Mouse (Mus musculus) layer of hippocampus, postnatal 36 days (tissue): ENCODE measurements around the gene Tecpr2. TPM values are rescaled to one million over a fixed set of nuclear protein-coding genes. Genes with fewer than 3 reads are reported as not detected.

Experiments used
- DNase-seq, 2 experiments: peaks; one replicate each; pipeline ENCODE4 v3.0.0; 2022
- total RNA-seq, 2 experiments: library from RNA; stranded (reverse); gene quantifications; 2 replicates each; pipeline ENCODE4 v1.2.3; 2021

The Tecpr2 gene
- total RNA-seq, 2 experiments from 2014 or later, result 41.6 to 43.2 TPM

DNA sequence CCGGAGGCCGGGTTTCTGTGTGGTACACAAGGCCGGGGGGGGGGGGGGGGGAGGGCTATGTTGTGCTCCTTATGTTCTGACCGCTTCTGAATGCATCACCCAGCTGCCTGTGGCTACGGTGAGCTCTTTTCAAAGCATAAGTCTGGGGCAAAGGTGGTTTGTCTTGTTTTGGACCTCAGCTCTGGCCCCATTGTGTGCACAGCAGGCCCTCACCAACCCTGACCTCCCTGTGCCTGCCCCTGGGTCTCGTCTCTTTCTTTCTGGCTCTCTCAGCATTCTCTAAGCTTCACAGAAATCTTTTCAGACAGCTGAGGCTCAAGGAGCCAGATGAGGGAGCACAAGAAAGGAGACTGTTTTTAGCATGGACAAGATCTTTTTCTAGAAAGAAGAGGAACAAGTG lies 23.5 kb upstream of the Tecpr2 start:
- no peak for DNase-seq

DNA sequence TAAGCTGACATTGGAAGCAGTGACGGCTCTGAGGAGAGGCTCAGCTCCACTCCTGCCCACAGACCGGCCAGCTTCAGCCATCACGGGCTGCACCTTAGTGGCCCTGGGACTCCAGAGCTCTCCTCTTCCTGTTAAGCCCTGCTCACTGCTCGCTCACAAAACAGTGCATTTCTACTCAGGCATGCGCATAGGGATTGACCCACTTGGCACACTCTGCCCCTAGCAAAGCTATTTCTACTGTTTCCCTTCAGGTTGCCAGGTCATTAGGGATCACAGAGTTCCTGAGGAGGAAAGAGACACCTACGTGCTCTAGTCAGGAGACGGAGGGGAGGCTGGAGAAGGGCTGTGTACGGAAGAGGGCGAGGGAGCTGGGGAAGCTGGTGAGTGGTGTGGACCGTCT lies 23.1 kb upstream of the Tecpr2 start:
- no peak for DNase-seq

DNA sequence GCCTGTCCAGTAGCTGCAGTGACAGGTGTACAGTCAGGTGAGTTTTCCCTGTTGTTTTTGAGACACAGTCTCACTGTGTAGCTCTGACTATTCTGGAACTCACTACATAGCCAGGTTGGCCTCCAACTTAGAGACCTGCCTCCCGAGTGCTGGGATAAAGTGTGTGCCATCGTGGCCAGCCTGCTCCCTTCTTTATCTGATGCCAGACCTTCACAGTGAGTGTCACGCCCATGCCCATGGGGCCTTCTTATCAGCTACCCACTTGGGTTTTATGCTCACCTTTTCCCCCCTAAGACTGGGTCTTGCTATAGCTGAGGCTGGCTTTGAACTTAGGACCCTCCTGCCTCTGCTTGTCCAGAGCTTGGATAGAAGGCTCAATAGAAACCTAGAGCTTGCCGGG lies 19.0 kb upstream of the Tecpr2 start:
- no peak for DNase-seq

DNA sequence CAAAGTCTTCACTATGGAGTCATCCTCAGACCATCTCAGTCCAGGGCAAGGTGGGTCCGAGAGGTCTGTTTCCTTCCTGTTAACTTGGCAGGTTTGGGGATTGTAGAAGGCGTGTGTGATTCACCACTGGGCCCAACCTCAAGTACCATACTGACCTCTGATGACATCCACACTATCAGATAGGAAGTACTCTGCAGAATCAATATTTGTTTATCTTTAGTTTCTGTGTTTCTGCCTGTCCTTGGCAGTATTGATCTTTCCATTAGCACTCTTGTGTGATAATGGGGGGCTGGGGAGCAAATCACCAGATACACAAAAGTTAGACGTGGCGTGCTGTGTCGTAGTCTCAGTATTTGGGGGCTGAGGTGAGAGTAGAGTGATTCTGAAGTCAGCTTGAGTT lies 17.8 kb upstream of the Tecpr2 start:
- DNase-seq, result no peak

DNA sequence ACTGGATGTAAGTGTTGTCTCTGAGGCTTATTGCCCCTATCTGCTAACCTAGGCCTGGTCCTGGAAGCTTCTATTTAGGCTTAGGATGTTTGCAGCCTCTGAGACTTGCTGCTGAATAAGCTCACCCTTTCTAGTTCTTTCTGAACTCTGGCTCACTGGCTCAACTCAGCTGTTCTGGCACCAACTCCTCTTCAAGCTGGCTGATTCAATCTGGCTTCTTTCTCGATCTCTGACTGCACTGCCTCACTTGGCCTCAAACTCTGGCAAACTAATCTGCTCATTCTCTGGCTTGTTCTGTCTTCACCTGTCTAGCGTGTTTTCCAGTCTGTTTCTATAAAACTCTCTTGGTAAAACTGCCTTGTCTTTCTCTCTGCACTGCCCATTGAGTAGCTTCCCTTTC lies 13.7 kb upstream of the Tecpr2 start:
- no peak for DNase-seq

DNA sequence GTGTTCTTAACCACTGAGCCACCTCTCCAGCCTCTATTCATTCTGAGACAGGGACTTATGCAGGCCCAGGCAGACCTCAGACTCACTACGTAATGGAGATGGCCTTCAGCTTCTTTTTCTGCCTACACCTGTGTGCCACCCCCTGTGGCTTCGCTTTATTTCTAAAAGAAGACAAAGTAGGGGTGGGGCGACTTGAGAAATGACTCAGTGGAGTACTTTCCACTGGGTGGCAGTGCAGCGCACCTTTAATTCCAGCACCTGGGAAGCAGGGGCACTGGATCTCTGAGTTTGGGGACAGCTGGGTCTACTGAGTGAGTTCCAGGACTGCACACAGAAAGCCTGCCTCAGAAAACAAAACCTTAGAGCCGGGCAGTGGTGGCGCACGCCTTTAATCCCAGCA lies 6.8 kb upstream of the Tecpr2 start:
- DNase-seq, result no peak

DNA sequence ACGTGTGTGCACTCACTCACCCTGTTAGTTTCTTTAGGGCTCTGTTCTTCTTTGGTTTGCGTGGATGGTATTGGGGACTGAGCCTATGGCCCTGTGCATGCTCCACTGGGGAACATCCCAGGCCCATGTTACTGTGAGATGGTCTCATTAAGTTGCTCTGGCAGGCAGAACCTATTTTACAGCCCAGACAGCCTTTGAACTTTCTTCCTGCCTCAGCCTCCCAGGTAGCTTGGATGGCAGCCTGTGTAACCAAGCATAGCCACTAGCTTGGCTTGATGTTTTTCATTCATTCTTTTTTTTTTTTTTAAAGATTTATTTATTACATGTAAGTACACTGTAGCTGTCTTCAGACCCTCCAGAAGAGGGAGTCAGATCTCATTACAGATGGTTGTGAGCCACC lies 3.8 kb upstream of the Tecpr2 start:
- no peak for DNase-seq

DNA sequence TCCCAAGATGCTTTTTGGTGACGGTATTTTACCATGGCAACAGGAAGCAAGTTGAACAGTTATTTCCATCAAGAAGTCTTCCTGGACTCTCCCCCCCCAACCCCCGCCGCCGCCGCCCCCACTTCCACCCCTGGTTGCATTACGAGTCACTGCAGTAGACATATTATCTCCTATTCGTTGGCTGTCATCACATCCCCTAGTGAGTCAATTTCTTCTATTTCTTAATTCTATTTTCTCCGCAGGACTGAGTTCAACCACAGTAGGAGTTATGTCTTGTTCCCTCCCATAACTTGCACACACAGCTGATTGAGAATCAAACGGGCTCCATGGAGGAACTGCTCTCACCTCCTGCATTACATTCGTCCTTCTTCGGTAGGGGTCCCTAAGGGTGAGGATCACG lies 958 bp upstream of the Tecpr2 start:
- DNase-seq, result no peak

DNA sequence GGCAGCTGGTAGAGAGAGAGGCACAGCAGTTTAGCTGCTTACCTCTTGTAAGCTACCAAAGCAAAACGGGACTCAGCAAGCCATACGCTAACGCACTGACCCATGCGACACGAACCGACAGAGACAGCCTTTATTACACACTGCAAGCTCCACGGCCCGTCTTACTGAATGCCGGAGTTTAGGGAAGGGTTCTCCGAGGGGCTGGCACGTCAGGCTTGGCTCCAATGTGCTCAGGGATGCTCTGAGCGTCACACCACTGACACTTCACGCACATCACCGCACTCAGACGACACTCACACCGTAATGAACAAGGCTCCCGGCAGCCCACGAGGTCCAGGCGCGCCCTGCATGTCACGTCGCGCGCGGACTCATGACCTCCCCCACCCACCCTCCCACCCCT lies 458 bp upstream of the Tecpr2 start:
- no peak for DNase-seq

DNA sequence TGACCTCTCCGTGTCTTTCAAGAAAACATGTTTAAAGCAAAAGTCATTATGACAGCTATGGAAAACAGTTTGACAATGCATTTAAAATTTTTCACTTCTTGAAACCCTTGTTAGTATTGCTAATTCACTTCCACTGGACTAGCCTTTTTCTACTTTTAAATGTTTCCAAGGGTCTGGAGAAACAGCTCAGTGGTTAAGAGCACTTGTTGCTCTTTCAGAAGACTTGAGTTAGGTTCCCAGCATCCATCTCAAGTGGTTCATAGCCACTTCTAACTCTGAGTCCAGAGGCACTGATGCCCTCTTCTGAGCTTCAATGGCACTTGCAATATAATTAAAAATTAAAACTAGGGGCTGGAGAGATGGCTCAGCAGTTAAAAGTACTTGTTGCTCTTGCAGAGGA lies 2.8 kb downstream of the Tecpr2 start:
- DNase-seq, result no peak

DNA sequence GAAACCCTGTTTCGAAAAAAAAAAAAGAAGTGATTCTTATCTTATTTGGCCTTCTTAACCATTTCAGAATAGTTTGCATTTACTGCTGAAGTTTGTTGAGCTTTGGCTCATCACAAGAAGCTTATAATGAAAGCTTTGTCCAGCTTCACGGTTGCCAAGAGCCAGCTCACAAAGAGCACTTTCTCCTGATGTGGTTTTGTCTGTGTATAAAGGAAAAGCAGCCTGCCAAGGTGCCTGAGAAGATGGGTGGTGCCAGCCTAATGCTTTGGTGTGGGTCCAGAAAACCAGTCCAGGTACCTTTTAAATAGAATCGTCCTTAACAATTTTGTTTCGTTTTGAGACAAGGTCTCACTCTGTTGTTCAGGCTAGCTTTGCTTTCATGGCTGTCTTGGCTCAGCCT lies 13.0 kb downstream of the Tecpr2 start:
- DNase-seq, result no peak

DNA sequence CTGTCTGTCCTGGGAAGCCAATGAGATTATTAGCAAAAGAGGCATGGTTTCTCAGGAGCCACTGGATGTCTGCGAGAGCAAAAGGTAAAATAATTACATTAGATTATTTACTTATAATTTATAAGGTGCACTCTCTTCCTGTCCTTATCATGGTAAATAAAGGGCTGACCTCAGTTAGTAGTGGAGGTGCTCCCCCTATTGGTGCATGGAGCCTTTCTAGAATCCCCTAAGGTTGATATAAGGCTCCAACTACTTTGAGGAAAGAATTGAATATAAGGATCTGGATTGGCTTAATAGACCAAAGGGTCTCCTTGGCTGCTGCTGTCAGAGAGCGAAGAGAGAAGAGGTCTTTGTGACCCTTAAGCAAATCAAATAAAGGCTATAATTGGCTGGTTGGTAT lies 14.5 kb downstream of the Tecpr2 start:
- no peak for DNase-seq

DNA sequence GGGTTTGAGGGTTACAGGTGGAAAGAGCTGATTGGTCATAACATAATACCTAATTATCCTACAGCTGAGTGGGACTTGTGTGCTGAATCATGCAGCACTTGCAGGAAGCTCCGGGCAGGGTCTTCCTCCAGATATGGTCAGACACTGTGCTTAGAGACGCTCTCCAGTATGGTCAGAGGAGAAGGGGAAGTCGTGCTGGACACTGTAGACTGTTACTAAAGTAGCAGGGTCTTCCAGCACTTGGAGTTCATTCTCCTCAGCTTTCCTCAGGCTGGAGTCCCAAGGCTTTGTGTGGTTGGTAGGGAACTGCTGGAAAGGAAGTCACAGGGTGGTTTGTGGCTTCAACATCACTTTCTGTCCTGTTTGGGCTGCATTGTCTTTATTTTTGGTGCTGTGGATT lies 18.8 kb downstream of the Tecpr2 start:
- no peak for DNase-seq

DNA sequence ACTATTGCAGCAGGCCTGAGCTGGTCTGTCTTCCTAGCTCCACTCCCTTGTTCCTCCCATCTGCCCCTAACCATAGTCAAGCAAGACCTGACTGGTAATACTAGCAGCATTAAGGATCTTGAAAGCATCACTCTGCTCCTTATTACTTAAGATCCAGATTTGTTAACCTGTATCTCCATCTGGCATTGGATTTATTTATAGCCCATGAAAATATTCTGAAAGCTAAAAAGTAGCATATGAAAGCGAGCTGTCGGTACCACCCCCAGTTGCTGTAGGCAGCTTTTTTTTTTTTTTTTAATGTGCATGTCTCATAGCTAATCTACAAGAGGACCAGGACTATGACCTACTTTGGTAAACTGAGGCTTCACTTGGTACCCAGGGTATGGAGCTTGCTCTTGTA lies 20.9 kb downstream of the Tecpr2 start:
- no peak for DNase-seq

DNA sequence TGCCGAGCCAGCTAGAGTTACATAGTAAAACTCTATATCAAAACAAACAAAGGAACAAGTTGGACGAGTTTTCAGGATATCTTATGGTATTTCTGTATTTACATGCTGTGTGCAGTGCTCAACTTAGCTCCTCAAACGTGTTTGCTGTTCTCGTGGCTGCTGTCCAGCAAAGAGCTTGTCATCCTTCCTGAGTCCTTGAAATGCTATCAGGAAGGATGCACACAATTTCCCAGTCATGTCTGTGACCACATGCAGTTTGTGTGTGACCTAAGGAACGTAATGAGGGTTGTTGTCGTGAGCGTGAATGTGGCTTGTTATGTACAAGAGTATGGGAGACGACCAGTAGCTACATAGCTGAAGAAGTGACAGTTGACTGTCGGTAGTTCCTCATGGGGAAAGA lies 26.7 kb downstream of the Tecpr2 start:
- no peak for DNase-seq

DNA sequence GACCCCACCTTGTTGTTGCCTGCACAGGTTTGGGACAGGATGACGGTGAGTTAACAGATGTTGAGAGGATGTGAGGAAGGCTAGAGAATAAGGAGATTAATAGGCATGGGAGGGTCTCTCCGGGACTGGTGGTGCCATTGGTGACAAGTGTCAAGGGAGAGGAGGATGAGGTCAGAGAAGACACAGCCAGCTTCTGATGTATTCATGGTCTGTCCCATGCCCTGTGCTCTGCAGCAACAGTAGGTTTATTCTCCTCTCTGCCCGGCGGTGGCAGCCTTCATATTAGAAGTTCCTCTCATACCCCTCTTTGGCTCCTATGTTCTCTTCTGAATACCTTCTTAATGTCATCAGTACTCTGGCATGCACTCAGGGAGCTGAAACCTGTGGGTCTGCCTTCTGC lies 31.2 kb downstream of the Tecpr2 start:
- DNase-seq, result no peak

DNA sequence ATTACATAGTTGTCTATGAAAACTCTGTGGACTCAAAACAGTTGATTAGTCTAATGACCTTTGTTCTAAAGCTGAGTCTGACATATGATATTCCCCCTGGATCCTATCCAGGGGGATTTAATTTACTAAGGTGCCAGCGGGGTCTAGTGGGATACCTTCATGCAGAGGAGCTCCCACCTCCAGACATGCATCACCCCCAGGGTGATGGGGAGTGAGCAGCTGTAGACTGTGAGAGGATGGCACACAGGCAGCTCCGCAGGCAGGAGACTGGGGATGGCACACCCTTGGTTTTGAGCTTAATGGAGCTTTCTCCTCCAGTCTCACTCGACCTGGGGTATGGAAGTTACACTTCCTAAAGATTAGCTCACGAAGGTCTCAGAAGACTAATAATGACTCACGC lies 32.5 kb downstream of the Tecpr2 start:
- DNase-seq, result no peak

DNA sequence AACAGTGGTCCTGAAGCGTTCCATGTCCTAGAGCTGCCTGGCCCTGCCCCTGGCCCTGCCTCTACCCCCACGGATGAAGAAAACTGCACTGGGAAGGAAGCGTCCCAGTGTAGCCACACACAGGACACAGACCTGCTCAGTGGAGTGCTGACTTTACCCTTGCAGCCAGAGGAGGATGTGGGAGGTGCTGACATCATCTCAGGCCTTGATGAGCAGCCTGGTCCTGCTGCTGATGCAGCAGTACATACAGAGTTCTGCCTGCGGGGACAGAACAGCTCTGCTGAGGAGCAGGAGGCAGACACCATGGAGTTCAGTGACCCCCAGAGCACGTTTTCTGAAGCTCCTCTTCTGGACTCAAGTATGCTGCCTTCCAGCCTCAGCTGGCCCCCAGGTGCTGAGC lies 43.8 kb downstream of the Tecpr2 start:
- peak in 1 of 2 experiments; percentile 24 for DNase-seq

DNA sequence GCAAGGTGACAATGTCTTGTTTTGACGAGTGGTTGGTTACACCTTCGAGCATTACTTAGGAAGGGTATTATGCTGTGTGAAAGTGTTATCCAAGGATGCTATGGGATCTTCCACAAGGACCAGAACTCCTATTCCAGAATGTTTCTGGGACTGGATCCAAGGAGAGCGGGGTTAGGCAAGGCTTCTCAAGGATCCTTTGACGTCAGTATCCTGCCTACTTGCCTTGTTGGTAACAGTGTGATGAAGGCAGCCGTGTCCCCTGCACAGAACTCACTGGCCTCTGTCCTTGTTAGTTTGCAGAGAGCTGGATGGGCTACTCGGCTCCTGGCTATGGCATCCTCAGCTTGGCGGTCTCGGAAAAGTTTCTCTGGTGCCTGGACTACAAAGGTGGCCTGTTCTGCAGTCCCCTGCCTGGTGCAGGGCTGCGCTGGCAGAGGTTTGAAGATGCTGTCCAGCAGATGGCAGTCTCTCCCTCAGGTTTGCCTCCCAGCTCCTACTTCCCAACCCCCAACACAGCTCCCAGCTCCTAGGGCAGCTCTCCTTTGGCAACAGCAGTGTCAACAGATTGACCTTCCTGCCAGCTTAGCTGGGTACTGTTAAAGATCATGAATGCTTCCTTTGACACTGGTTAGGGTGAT lies 47.0 kb downstream of the Tecpr2 start:
- peak; percentile 85 to 86 for DNase-seq

DNA sequence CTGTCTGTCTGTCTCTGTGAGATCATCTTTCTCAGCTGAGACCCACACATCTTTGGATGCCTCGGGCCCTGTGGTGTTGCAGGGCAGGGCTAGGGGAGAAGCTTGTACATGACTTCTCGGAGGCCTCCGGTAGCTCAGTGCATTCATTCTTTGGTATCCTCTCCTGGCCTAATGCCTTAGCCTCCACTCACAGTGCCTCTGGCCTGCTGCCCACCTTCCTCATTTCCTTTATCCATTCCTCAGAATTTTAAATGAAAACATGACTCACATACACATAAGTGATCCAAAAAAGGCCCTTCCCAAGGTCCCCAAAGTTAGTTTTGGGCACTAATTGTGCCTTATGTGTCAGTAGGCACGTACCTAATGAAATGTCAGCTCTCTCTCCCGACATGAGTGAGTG lies 48.4 kb downstream of the Tecpr2 start:
- DNase-seq, result no peak

DNA sequence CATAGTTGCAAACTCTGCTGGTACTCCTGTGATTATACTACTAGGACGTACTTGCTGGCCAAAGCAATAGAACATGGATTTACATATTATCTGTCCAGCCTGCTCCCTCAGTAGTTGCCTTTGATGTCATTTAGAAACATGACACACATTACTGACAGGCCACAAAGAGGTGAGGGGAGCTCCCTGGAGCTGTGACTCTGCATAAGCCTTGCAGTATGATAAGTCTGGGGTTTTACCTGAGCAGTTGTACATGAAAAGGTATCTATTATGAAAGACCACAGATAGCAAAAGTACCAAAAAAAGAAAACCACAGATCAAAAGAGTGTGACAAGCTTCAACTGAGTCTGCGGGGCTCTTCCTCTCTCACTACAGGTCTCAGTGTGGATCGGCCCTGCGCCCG lies 50.3 kb downstream of the Tecpr2 start:
- DNase-seq, result no peak

DNA sequence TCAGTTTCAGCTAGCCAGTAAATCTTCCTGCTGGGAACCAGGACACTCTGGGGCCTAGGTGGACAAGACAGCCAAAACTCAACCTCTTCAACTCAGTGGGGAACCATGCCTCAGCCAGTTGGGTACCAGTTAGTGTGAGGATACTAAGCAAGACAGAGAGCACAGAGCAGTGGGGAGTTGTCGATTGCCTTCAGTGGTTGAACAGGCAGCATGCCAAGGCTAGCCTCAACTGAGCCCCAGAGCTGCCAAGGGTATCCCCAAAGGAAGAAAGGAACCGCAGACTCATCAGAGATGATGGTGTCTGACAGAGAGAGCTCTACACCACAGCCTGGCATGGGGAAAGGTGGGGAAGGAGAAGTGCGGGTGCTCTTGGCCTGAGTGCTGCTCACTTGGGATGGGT lies 51.8 kb downstream of the Tecpr2 start:
- no peak for DNase-seq

DNA sequence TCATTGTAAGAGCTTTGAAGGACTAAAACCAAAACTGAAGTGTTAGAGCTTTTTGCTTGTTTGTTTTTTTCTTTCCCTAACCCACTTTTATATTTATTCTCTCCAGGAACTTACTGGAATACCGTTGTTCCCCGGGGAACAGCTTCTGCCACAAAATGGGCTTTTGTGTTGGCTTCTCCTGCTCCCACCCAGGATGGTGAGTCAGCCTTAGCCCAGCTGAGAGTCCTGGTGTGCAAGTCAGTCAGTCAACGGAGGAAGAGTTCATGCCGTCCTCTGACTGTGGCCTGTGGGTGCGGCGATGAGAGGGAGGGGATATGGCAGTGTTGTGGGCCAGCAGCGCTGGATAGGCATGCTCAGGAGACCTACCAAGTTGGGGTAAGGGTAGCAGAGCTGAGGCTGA lies 57.2 kb downstream of the Tecpr2 start:
- DNase-seq, result no peak

DNA sequence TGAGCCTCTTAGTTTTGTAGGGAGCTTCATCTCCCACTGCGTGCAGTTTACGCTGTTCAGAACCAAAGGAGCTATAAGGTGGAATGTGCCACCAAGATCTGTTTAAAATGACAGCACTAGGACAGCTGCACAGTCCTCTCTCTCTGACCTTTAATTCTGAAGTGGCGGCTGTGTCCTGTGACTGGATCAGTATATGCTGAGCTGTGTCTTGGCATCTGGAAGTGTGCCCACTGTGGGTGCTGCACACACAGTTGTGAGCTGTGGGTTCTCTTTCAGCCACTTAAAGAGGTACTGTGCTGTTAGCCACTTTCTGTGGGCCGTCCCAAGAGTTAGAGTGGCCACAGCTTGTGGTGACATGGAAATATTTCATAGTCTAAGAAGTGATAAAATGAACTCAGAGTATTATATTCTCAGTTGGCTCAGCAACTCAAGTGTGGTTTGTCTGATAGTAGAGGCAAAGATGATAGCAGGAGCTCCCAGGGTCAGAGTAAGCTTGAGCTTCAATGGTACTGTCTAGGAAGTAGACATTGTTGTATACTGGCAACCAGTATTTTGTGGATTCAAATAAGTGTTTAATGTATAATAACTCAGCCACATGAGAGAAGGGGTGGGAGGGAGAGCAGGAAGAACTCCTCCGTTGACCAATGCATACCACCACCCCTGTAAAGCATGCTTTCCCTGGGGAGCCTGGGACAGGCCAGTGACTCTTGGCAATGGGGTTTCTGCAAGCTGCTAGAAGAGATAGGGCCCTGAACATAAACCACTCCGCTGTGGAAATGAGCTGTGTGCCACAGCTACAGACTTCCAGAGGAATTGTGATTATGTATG lies 59.2 kb downstream of the Tecpr2 start:
- no peak for DNase-seq

DNA sequence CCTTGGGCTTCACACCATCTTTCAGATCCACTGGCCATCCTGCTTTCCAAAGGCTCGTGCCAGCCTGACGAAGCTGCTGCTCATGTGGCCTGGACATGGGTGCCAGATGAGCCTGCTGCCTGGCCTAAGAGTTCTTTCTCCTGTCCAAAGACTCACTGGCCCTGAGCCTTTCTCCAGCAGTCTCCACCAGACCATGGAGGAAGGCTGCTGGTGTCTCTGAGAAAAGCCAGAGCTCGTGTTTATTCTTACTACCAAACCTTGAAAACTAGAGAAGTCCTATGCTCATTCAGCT lies 59.8 kb downstream of the Tecpr2 start:
- DNase-seq, result no peak
